ENCODE assay signal across 16 mouse cellular contexts in the genomic region with DNA sequence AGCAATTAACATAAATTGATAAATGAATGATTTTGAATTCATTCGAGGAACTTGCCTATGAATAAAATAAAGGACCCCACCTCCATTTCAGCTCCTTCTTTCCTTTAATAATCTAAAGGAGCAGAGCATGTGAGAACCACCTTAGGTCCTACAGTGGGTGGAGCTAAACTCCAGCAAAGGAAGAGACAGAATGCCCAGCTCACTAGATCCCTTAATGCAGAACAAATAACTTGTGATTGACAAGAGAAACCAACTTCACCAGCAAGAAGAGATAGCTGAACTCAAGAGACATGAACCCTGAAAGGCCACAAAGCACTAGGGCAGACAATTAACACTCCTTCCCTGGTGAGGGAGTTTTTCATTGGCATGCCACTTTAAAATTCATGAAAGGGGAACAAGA. TPM values are rescaled to one million over a fixed set of nuclear protein-coding genes. Genes with fewer than 3 reads are reported as not detected.
A peak's percentile ranks its signal among the peaks of the same experiment; 100 is the strongest.
DNase-seq lines count a peak whose midpoint lies in the region; ATAC-seq and TF ChIP-seq lines count a peak whose summit lies in the region.
"Had no signal": no experiment of that assay in that cellular context is flagged by ENCODE, and none has a peak within 500 bp of the region (broad histone marks: within the 10 kb centered on the region; RNA-seq: fewer than 3 reads in every experiment).

No protein-coding gene starts in this region.

- no peak overlapping the region for H3K4me3 ChIP-seq in layer of hippocampus, adult 2 months
- H3K4me3 ChIP-seq in forebrain, embryonic 13.5 days = no peak overlapping the region
- H3K4me3 ChIP-seq in neural tube, embryonic 15.5 days (replicated peaks) = no peak overlapping the region
- H3K4me3 ChIP-seq: gastrocnemius, adult 2 months; stomach, embryonic 15.5 days had no signal

- H3K27ac ChIP-seq in layer of hippocampus, adult 2 months = peak overlapping the region; percentile 24; the same call in 1 of the 2 replicates
- H3K27ac ChIP-seq in forebrain, embryonic 13.5 days = peak overlapping the region; percentile 64
- no peak overlapping the region for H3K27ac ChIP-seq in neural tube, embryonic 15.5 days (replicated peaks)
- H3K27ac ChIP-seq: gastrocnemius, adult 2 months; liver, embryonic 14.5 days; stomach, embryonic 15.5 days had no signal

- no peaks in the 10 kb centered on the region for H3K27me3 ChIP-seq in forebrain, embryonic 13.5 days
- no peaks in the 10 kb centered on the region for H3K27me3 ChIP-seq in neural tube, embryonic 15.5 days (replicated peaks)
- H3K27me3 ChIP-seq: stomach, embryonic 15.5 days had no signal

- 3% methylated on average over 1 of the region's 1 CpGs for WGBS in forebrain, embryonic 13.5 days
- 6% methylated on average over 1 of the region's 1 CpGs for WGBS in neural tube, embryonic 15.5 days

- peak; percentile 68 for ATAC-seq in forebrain, embryonic 13.5 days
- ATAC-seq in neural tube, embryonic 15.5 days (ENCODE audit: low FRiP score) = peak; percentile 39; the same call in 1 of the 2 replicates
- no peak for ATAC-seq in erythroblast, adult 5-6 weeks (replicated peaks; ENCODE audit: low FRiP score, poor library complexity, severe bottlenecking)
- ATAC-seq: intestine, postnatal 0 days had no signal

- peaks cover 60% of the 10 kb centered on the region for H3K4me1 ChIP-seq in forebrain, embryonic 13.5 days
- H3K4me1 ChIP-seq in neural tube, embryonic 15.5 days = peaks cover 14% of the 10 kb centered on the region
- H3K4me1 ChIP-seq: stomach, embryonic 15.5 days had no signal

- no peak overlapping the region for H3K4me2 ChIP-seq in forebrain, embryonic 13.5 days
- no peak overlapping the region for H3K4me2 ChIP-seq in neural tube, embryonic 15.5 days
- H3K4me2 ChIP-seq: stomach, embryonic 15.5 days had no signal

- no peak overlapping the region for H3K9ac ChIP-seq in forebrain, embryonic 13.5 days
- H3K9ac ChIP-seq in neural tube, embryonic 15.5 days (replicated peaks) = no peak overlapping the region
- H3K9ac ChIP-seq: liver, embryonic 14.5 days; stomach, embryonic 15.5 days had no signal

- DNase-seq in layer of hippocampus, adult 2 months (ENCODE audit: low spot score in 2 of 2) = no peak
- no peak for DNase-seq in layer of hippocampus, postnatal 36 days
- DNase-seq in mesoderm, embryonic 11.5 days (ENCODE audit: low read depth, low spot score) = peak; percentile 23
- DNase-seq in cerebellum, postnatal 14 days = no peak
- DNase-seq in gastrocnemius, postnatal 4 days (ENCODE audit: low spot score in 2 of 2) = no peak
- DNase-seq: adrenal gland, postnatal 25 days; cerebellum, postnatal 36 days; gastrocnemius, adult 2 months; kidney, postnatal 36 days; lung, postnatal 14 days had no signal

- no peaks in the 10 kb centered on the region for H3K9me3 ChIP-seq in forebrain, embryonic 13.5 days (replicated peaks)
- H3K9me3 ChIP-seq in neural tube, embryonic 15.5 days (replicated peaks) = no peaks in the 10 kb centered on the region
- H3K9me3 ChIP-seq: stomach, embryonic 15.5 days had no signal

- TF ChIP-seq CTCF in layer of hippocampus, adult 2 months (conservative IDR thresholded peaks at IDR 0.05) = no peak

- peaks cover 11% of the 10 kb centered on the region; the same call in 1 of the 2 replicates for H3K36me3 ChIP-seq in forebrain, embryonic 13.5 days (ENCODE audit: poor library complexity, severe bottlenecking)
- H3K36me3 ChIP-seq in neural tube, embryonic 15.5 days = peaks cover 5% of the 10 kb centered on the region; the same call in 1 of the 2 replicates

RNA-seq across cellular contexts. Expression of gene Tle1, which starts 32.5 kb away (rescaled TPM):
- 10 to 100 TPM; 77.1 to 87.0 TPM for total RNA-seq in layer of hippocampus, adult 2 months (2021)
- 10 to 100 TPM; 70.6 to 82.8 TPM for total RNA-seq in layer of hippocampus, postnatal 36 days (2021)
- 37.5 and 41.4 TPM in 2 replicates for polyA plus RNA-seq in forebrain, embryonic 13.5 days (2015; fragmentation: Nextera tagmentation; extraction: Ambion mirVana)
- polyA plus RNA-seq in neural tube, embryonic 15.5 days (2015; fragmentation: Nextera tagmentation; extraction: Ambion mirVana) = 25.3 and 27.8 TPM in 2 replicates
- total RNA-seq in erythroblast, adult 5-6 weeks (2015; ENCODE audit: low replicate concordance) = 8.6 TPM in 2 replicates
- 2.9 and 3.1 TPM in 2 replicates for total RNA-seq in erythroblast, adult 5-6 weeks (2017; ENCODE audit: low replicate concordance)
- total RNA-seq in gastrocnemius, postnatal 4 days (2021) = 10 to 100 TPM; 36.9 to 42.4 TPM
